Mouse (Mus musculus): ENCODE measurements around the gene Glp2r. TPM values are rescaled to one million over a fixed set of nuclear protein-coding genes. Genes with fewer than 3 reads are reported as not detected.

Gene Glp2r
- total RNA-seq, 2 experiments from 2014 or later, result 1.9 to 2.7 TPM

DNA sequence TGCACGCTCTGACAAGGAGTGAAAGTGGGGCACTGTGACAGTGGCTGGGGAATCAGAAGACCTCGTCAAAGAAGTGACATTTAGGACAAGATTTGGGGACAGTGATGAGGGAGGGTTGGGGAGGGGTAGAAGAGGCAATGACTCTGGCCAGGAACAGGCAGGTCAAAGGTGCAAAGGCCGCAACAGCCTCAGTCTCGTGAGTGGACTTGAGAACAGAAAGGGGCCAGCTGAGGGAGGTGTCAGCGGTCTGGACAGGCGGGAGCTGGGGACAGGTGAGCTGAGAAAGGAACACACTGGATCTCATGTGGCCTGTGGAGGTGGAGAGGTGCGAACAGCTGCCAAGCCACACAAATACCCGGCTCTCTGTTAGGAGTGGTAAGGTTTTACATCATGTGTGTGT is 138.0 kb downstream of the Glp2r start:
- no peak for DNase-seq

DNA sequence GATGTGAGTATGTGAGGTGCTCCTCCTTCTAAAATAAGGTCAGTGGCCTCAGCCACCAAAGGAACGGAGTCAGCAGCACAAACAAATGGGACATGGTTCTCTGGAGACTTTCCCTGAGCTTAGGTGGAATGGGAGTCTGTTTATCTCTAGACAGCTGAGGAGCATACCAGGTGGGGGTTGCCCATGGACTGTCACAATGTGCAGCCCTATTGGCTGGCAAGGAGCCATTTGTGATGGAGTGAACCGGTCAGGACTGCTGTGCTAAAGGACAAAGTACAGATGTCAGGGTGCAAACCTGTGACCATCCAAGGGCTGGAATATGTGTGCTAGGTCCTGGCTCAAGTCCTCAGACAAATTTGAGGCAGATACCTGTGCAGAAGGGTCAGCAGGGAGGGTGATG is 142.4 kb downstream of the Glp2r start:
- DNase-seq, result no peak

DNA sequence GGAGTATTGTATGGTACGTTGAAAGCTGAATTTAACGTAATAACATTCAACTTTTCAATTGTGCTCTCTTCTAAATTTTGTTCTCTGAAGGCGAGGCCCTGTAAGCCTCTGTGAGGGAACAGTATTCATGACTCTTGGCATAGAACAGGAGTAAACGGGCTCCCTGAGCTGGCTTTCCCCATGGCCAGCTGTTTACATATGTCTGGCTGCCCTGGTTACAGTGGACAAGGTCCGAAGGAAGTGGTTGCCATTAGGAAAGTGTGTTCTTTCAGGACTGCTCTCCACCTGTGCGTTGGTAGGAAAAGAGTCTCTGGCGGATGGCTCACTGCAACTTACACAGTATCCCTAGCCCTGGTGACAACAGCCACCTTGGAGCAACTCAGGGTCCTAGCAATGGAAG is 143.8 kb downstream of the Glp2r start:
- no peak for DNase-seq

DNA sequence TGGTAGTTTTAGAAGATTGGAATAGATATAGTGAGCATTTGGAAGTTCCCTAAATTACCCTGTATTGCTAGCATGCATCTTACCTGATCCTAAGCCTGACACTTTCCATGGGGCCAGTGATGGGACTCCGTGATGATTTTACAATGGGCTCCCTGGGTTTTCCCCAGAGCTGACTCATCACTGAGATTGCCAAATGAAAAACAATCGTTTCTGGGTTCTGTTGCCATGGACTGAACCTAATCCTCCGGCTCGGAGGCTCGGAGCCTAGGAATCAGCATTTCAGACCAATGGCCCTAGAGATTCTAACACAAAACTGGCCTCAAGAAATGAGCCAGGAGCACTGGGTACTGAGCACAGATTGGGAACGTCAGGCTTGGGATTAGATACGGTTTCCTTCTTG is 148.6 kb downstream of the Glp2r start:
- no peak for DNase-seq

DNA sequence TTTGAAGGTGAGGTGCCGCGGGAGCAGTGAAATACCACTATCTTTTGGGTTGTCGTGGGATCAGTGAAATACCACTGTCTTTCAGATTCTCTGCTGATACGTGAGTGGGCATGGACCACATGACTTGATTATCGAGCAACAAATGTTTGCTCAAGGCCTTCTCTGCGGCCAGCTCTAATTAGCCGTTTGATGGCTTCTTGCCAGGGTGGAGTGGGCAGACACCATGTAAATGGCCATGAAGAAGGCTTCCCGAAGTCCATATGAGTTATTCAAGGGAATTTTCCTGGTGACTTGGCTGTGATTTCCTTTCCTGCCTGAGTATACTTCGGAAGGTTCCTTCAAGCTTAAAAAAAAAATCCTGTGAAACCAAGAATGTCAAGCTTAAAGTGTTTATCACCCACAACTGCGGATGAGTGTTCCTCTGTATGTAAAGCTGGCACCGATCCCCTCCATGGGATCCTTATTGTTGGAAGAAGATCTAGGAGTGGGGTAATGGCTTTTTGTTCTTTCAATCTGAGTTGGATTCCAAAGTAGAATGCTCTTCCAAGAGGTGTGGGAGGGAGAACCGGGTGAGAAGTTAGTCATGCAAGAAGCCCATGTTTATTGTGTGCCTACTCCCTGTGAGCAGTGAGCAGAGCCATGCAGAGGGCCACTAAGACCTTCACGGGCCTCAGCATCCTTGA is 154.3 kb downstream of the Glp2r start:
- DNase-seq, result no peak

DNA sequence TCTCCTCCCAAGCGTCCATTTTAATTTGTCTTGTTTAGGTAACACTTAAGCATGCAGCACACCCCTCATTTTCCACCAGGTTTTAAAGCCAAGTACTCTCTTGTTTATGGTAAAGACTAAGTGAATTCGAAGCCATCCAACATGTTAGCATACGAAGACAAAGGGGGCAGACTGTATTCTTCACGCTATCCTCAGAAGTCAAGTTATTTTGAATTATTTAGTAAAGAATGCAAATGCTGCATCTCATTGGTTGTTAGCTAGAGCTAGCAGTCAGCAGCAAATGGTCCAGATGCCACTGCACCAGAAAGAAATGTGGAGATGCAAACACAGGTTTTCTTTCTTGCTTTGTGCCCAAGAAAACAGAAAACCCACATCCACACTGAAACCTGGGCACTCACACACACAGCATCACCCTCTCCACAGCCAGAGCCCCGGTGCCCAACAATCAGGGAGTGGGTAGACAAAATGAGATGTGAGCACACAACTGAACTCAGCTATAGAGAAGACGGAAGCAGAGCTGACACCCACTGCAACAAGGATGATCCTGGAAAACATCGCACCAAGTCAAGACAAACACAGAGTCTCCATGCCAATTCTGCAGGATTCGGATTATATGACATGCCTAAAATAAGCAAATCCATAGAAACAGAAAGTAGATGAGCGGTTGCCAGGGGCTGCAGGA is 158.7 kb downstream of the Glp2r start:
- DNase-seq, result no peak

Other genes with a start within 250 kb of the Glp2r start
- gene Rcvrn, start 75.8 kb downstream of the Glp2r start, total RNA-seq (2021), result 1 to 10 TPM; 1.8 to 2.9 TPM
- gene Gsg1l2, start 3.5 kb upstream of the Glp2r start, total RNA-seq (2021), result not detected
- gene Dhrs7c, start 27.0 kb upstream of the Glp2r start, total RNA-seq (2021), result not detected
- under 1 TPM; 0.28 to 0.77 TPM for gene Usp43, start 151.0 kb upstream of the Glp2r start, total RNA-seq (2021)
- 1 to 10 TPM; 1.1 to 1.2 TPM for gene Cfap52, start 194.5 kb upstream of the Glp2r start, total RNA-seq (2021)
- 10 to 100 TPM; 39.3 to 43.9 TPM for gene Stx8, start 195.0 kb upstream of the Glp2r start, total RNA-seq (2021)